Mouse (Mus musculus): Measurements from ENCODE around the gene Csrnp2.
"Not testable (repeated sequence)": the region's sequence is repeated elsewhere in the genome, so short reads cannot be mapped to it uniquely, and the experiment has no call there.

The Csrnp2 gene

DNA sequence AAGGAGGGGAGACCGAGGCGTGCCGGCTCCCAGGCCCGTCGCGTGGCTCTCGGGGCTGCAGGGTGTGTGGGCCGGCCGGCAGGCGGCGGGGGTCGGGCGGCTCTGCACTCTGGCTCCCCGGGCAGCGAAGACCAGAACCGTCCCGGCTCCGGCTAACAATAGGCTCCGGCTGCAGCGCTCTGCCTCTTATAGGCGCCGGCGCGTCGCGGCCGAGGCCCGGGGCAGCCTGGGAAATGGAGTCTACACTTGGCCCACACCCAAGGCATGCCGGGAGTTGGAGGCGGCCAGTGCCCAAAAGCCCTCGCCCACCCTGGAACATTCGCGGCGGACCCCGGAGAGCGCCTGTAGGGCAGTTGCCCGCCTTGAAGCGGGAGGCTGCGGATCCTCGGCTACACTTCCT lies at the start of gene Csrnp2:
Gene Csrnp2, minus strand, starts transcription at position 387 of the 400 bp plus-strand sequence.
- DNase-seq (ENCODE audit: low spot score in 2 of 2) = peak; percentile 86 to 95

DNA sequence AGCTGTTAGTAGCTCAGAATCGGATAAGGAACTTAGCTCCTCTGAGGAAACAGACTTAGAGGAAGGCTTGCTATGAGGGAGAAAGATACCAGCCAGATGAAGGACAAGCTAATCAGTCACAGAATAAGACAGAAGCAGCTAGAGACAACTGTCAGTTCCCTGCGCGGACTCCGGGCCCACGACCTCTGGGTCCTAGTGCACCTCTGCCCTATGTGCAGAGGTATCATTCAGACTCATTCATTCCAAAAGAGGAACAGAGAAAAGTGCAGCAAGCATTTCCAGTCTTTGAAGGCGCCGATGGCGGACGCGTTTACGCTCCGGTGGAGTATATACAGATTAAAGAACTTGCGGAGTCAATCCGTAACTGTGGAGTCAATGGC lies 48.4 kb upstream of the Csrnp2 start:
- DNase-seq (ENCODE audit: low spot score in 2 of 2) = not testable (repeated sequence)

DNA sequence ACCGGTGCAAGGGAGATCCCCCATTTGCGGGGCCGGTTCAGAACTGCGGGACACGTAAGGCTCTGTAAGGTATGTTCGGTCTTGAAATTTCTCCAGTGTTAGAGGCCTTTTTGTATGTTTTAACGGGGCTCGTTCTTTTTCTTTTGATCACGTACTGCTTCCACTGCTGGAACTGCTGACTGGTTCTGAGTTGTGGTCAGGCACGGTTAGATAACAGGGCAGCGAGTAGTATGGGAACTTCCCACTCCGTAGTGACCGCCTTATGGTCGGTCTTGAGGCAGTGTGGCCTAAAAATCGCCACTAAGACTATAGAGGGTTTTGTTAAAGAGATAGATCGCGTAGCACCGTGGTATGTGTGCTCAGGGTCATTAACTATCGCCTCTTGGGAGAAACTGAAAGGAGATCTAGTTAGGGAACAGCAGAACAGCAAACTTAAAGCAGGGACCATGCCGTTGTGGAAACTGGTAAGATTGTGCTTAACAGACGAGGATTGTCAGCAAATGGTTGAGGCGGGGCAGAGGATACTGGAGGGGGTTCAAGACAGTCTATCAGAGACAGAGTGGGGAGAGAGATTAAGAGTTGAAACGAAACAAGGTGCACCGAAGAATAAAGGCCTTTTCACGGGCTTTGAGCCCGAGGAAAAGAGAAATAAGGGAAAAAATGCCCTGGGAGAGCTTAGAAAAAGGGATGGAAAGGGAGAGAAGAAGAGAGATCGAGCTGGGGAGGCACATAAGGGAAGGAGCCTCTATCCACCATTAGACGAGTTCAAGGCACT lies 47.8 kb upstream of the Csrnp2 start:
- not testable (repeated sequence) for DNase-seq (ENCODE audit: low spot score in 2 of 2)

DNA sequence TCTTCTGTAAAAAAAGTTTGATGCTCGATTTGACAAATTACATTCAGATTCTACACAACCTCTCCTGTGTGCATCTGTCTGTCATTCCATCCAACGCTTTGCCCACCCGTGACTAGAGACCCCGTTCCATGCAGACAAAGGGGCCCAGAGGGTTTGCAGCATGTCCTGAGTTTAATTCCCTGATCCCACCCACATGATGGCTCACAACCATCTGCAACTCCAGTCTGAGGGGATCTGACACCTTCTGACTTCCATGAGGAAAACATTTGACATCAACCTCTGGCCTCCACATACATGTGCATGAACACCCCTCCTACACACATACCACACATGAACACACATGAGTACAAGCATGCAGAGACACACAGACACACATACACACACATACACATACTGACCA lies 46.1 kb upstream of the Csrnp2 start:
- no peak for DNase-seq (ENCODE audit: low spot score in 2 of 2)

DNA sequence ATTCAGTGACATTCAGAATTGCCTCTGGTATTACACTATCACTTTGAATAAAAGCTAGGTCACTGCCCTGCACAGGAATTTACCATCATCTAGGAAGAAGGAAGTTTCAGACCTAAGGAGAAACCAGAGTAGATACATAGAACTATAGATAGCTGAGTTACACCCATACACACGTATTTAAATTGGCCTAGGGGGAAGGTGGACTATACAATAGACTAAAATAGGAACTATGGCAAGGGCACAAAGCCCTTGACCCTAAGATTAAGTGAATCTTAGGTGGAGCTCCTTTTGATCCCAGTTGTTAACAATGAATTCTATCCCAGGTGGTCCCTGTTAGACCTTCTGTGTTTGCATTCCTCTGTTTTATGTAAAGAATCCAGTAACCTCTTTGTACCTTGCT lies 45.7 kb upstream of the Csrnp2 start:
- DNase-seq (ENCODE audit: low spot score in 2 of 2) = not testable (repeated sequence)

DNA sequence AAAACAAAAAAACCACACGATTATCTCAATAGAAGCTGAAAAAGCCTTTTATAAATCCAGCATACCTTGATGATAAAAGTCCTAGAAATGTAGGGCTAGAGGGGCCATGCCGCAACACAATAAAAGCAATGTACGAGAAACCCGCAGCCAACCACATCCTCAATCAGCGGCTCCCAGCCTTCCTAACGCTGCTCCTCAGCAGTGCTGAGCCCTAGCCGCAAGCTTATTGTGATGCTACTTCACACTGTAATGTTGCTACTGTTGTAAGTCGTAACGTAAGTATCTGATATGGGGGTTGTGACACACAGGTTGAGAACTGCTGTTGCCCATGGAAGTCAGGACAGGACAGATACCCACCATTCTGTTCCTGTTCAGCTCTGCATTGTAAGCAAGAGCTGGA lies 44.1 kb upstream of the Csrnp2 start:
- no peak for DNase-seq (ENCODE audit: low spot score in 2 of 2)

DNA sequence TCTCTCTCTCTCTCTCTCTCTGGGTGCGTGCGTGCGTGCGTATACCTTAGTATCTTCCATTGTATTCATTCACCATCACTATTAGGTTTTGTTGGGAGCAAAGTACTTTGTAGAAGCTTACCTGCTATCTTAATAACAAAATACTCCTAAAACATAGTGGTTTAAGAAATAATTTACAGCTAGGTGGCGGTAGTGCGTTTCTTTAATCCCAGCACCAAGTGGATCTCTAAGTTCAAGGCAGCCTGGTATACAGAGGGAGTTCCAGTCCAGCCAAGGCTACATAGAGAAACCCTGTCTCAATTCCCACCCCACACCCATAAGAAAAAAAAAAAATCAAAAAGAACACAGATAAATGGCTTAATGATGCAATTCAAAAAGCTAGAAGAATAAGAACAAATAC lies 42.6 kb upstream of the Csrnp2 start:
- no peak for DNase-seq (ENCODE audit: low spot score in 2 of 2)

DNA sequence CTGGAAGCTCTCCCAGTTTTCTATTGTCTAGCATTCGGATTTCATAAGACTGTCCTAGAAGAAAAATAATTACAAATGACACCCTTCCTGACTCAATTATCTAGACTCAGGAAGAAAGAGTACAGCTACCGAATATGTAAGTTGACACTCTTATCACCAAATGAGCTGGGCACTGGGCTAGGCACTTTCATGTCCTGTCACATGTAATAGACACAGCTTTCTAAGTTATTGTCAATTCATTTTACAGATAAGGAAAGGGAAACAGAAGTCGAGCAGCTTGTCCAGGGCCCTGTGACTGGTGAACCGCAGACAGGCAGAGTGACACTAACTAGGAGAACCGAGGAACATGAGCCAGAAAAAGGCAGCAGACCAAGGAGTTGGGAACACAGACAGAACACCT lies 32.6 kb upstream of the Csrnp2 start:
- no peak for DNase-seq (ENCODE audit: low spot score in 2 of 2)

DNA sequence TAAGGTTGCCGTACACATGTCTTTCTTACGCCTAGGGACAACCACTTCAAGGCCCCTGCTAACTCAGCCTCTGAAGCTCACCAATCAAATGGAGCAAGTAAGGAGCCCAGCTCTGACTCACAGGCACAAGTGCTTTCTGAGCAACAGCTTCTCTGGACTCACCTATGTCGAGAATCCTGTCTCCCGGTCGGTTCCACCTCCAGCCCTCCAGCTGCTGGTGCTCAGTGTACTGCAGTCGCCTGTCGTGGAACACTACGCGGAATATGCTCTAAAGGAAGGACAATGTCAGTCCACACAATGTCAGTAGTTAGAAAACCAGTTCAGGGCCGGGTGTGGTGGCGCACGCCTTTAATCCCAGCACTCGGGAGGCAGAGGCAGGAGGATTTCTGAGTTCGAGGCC lies 30.1 kb upstream of the Csrnp2 start:
- no peak for DNase-seq (ENCODE audit: low spot score in 2 of 2)

DNA sequence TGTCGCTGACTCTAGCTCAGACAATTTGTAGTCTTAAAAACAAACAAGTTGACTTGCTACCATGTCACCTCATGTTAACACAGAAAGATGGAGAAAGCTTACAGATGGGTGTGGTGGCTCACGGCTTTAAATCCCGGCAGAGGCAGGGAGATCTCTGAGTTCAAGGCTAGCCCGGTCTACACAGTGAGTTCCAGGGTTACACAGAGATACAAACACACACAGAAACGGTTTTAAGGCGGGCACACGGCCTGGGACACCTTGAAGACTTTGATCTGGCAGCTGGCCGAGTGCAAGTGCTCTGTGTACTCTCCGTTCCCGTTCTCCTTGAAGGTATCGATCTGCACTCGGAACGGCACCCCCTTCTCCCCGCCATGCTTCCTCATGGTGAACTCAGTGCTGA lies 25.0 kb upstream of the Csrnp2 start:
- no peak for DNase-seq (ENCODE audit: low spot score in 2 of 2)

DNA sequence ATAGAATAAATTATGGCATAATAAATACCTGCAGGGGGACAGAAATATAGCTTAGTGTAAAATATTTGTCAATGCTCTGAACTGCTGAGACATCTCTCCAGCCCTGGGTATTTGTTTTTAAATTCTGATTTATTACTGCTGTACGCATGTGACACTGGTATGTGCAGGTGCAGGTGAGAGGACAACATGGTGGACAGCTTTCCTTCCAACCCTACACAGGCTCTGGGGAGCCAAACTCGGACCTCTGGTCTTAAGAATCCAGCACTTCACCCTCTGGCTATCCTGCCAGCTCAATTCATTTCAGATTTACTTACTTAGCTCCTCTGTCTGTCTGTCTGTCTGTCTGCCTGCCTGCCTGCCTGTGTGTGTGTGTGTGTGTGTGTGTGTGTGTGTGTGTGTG lies 19.8 kb upstream of the Csrnp2 start:
- DNase-seq (ENCODE audit: low spot score in 2 of 2) = no peak

DNA sequence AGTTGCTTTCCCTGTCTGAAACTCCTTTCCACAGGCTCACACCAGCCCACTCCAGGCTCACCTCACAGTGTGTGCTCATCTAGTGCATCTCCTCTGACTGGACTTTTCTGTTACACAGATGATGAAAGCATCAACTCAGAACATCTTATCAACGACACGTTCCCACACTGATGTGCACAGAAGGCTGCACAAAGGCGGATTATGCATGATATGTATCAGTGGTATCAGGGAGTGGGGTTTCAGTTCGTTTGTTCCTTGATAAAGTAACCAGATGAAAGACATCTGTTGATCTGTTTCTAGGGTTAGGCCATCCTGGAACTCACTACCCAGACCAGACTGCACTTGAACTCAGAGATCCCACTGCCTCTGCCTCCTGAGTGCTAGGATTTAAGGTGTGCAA lies 18.1 kb upstream of the Csrnp2 start:
- DNase-seq (ENCODE audit: low spot score in 2 of 2) = no peak

DNA sequence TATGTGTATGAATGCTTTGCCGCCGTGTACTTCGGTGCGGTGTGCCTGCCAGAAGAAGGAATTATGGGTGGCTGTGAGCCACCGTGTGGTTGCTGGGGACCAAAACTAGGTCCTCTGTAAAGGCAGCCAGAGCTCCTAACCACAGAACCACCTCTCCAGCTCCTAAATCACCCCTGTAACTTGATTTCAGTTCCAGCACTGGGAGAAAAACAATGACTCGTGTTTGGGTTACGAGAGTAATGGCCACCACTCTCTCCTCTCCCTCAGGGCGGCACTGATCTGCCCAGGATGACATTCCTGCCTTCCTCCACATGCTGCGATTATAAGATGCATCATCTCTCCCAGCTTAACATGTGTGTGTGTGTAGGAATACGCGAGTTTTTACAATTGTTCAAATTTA lies 14.8 kb upstream of the Csrnp2 start:
- DNase-seq (ENCODE audit: low spot score in 2 of 2) = no peak

DNA sequence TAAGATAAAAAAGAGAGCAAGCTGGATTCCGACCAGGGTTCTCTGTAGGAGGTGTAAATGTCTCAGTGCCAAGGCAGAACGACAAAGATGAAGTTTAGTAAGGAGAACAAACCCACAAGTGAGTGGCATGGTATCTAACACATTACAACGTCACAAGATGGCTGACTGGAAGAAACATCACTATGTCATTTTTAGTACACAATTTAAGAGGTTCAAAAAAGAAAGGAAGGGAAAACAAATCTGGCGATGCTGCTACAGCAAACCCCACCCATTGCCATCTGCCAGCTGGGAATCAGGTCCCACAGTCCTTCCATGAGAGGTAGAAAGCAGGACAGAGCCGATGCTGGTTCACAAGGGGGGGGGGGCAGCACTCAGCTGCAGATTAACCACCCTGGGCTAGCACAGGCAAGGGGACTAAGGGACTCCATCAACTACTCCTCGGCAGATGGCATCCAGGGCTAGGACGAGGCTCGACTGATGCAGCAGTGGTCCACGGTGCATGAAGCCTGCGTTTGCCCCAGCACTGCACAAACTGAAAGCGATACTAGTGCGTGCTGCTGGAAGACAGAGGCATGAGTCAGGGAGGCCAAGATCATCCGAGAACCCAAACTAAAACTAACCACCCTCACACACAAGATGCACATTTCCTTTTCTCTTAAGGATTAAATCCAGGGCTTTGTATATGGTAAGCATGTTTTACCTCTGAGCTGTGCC lies 13.3 kb upstream of the Csrnp2 start:
- DNase-seq (ENCODE audit: low spot score in 2 of 2) = no peak

DNA sequence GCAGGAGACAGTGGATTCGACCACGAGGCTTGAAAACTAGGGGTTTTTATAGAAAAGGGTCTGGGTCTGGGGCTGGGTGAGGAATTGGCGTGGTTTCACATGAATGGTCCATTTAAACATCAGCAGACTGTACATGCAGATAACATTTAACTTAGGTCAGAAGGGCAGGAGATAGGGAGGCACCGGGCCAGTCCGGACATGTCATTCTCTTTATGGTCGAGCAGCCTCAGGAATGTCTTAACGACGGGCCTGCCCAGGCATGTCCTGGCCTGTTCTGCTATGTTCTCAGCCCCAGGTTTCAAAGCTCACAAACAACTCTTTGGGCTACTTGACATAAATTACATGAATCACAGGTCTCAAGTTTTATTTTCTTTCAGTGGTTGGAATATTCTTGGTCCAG lies 4.2 kb upstream of the Csrnp2 start:
- DNase-seq (ENCODE audit: low spot score in 2 of 2) = not testable (repeated sequence)

DNA sequence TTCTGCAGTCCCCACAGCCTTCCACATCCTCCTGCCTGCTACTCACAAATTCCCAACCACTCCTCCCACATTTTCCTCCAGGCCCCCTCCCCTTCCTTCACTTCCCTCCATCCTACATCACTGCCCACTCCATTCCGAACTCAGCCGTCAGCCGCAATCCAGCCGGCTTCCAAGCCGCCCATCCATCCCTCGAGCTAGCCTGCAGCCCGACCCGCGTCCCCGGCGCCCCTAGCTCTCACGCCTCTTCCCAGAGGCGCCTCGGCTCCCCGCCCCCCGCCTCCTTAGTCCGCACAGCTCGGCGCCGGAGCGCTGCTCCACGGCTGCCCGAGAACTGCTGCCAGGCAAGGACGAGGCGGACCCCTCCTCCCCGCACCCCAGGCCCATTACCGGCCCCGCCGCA lies 641 bp downstream of the Csrnp2 start:
- DNase-seq (ENCODE audit: low spot score in 2 of 2) = peak; percentile 37 to 46

DNA sequence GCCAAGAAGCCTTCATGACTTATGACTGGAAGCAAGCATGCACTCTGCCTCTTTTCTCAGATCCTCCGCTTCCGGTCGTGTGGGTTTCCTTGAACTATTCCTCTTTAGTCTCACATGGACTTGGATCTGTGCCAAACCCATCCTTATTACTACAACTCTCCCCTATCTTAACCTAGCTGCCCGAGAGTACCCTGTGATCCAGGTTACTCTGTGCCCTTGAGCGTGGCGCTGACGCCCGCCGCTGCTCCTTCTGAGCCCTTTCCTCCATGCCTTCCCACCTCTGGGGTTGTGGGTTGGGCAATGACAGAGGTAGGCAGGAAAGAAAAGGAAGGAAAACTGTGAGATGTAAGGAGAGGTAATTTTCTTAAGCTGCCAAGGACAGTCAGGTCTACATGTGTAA lies 3.3 kb downstream of the Csrnp2 start:
- DNase-seq (ENCODE audit: low spot score in 2 of 2) = no peak

DNA sequence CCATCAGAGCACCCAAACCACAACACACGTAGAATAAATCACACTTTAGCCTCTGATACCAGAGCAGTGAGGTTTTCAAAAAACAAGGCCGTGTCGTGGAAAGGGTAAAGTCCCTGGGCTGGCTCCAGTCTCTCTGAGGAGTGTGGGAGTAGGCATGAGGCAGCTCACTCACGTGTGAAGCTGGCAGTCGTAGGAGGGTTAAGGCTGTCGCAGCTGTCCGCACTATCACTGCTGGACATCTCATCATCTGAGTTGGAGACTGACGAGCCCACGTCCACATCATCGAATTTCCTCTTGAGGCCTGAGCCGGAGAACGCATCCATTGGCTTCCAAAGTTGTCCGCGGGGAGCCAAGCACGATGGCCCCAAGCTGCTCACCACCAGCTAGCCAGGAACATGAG lies 6.0 kb downstream of the Csrnp2 start:
- DNase-seq (ENCODE audit: low spot score in 2 of 2) = no peak

DNA sequence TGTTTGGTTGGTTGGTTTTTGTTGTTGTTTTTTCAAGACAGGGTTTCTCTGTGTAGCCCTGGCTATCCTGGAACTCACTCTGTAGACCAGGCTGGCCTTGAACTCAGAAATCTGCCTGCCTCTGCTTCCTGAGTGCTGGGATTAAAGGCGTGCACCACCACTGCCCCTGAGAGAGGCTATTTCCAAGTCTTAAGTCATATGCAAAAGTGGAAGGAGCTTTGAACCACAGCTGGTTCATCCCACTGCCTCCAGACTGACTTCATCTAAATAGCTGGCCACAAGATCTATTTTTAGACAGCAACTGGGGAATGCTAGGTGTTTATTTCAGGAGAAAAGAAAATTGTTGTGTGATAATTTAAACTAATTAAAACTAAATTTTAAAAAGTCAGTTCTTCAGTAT lies 7.0 kb downstream of the Csrnp2 start:
- not testable (repeated sequence) for DNase-seq (ENCODE audit: low spot score in 2 of 2)

DNA sequence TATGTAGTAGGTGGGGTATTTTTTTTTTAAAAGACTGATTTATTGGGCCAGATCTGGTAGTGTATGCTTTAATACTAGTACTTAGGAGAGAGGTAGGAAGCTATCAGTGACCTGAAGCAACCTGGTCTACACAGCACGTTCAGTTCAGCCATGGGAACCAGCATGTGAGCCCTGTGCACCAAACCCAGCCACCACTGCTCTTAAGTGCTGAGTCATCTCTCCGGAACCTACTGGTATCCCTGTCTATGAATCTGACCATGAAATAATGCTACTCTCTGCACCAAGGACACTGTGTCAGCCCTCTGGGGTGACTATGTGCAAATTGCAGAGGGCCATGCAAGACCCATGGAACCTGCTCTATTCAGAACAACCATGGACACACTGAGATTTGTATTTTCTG lies 8.2 kb downstream of the Csrnp2 start:
- DNase-seq (ENCODE audit: low spot score in 2 of 2) = no peak

DNA sequence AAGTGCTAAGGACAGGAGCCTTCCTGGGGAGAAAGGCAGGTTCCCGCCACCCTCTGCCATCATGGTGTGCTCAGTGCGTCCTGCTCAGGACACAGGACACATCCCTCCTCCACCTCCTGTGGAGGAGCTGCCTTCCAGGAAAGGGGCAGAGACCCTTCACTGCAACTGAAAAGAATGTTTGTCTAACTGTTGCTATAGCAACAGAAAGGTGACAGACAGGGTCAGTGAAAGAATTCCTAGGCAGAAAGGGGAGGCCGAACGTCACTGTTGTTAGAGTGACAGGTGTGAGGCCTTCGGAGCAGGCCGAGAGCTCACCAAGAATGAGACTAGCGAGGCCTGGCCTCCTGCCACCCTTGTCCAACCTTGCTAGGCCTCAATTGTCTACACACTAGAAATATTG lies 8.8 kb downstream of the Csrnp2 start:
- no peak for DNase-seq (ENCODE audit: low spot score in 2 of 2)

DNA sequence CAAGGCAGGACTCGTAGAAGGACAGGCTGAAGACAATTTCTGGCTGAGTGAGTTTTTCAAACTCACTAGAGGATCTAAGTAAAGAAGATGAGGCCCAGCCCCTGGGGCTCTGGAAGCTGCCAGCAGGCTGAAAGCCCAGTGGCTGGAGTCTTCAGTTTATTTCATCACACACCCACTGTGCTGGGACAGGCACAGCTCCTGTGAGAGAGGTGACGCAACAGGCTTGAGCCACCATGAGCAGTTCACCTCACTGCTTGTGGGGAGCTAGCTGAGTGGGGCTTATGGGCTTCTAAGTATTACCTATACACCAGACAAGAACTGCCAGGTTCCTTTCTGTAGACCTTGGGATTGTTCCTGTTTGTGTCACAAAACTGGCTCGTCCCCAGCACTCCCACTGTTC lies 9.7 kb downstream of the Csrnp2 start:
- DNase-seq (ENCODE audit: low spot score in 2 of 2) = no peak

DNA sequence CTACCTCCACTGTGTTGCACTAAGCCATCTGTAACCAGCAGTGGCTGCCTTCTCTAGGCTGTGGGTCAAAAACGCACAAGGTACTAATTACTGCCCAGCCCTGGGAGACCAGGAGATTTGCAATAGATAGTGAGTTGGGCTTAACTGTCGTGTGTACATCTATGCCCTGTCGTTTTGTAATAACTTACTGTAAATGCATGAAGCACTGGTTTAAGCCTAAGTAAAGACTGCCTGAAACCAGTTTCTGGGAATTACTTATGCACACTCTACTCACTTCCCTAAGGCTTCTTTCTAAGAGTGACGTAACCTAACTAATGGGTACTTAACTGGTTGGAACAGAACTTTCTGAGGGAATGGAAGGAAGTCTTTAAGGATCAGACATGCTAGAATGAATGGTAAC lies 16.4 kb downstream of the Csrnp2 start:
- DNase-seq (ENCODE audit: low spot score in 2 of 2) = no peak

DNA sequence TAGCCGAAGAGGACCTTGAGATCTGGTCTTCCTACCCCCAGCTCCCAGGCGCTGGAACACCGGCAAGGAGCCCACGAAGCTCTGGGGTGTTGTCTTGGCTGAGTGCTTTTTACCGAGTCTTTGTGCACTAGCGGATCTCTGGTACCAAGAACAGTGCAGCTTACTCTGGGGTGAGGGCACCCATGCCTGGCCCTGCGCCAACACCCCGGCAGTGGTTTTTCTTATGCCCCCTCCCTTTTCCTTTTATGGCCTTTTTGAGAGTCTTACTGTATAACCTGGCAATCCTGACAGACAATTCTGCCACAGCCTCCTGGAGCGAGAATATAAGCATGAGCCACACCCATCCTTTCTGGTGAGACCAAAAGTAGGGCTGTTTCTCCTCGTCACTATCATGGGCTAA lies 16.9 kb downstream of the Csrnp2 start:
- no peak for DNase-seq (ENCODE audit: low spot score in 2 of 2)

Data from frontal cortex, postnatal 14 days (tissue).